Mouse (Mus musculus) kidney, embryonic 14.5 days (tissue): ENCODE results near the gene Myom1. TPM values are rescaled to one million over a fixed set of nuclear protein-coding genes. Genes with fewer than 3 reads are reported as not detected.

Experiments
- ATAC-seq: fragments of 200-750 bp; cut with Nextera tagmentation; 2 replicates; pipeline ENCODE4 v1.8.0; 2017; ENCODE audit warnings: moderate number of reproducible peaks, mild to moderate bottlenecking, moderate TSS enrichment, moderate library complexity; ENCODE audit not compliant: low FRiP score, low TSS enrichment
- H3K27ac ChIP-seq: fragments of 300-500 bp; sonication (generic); 2 replicates; pipeline ENCODE4 v1.5.1; 2014; ENCODE audit warnings: low read depth, mild to moderate bottlenecking, low read length, moderate library complexity, mixed read lengths
- H3K27me3 ChIP-seq: fragments of 300-500 bp; sonication (generic); 2 replicates; pipeline ENCODE4 v1.6.1; 2014; ENCODE audit warnings: mild to moderate bottlenecking, low read length; ENCODE audit not compliant: control insufficient read depth, insufficient read depth
- H3K36me3 ChIP-seq: fragments of 300-500 bp; sonication (generic); 2 replicates; pipeline ENCODE4 v1.6.1; 2014; ENCODE audit warnings: low read length, mixed read lengths; ENCODE audit not compliant: control insufficient read depth, insufficient read depth
- H3K4me1 ChIP-seq: fragments of 300-500 bp; sonication (generic); 2 replicates; pipeline ENCODE4 v1.6.1; 2014; ENCODE audit warnings: low read length, mixed read lengths; ENCODE audit not compliant: control insufficient read depth, insufficient read depth
- H3K4me2 ChIP-seq: fragments of 300-500 bp; sonication (generic); replicated peaks from 2 replicates; pipeline ENCODE4 v1.6.1; 2014; ENCODE audit warnings: low read depth, mild to moderate bottlenecking, low read length
- H3K4me3 ChIP-seq: fragments of 300-500 bp; sonication (generic); 2 replicates; pipeline ENCODE4 v1.5.1; 2014; ENCODE audit warnings: mild to moderate bottlenecking, low read length
- H3K9ac ChIP-seq: fragments of 300-500 bp; sonication (generic); 2 replicates; pipeline ENCODE4 v1.6.1; 2014; ENCODE audit warnings: low read depth, mild to moderate bottlenecking, low read length, moderate library complexity
- H3K9me3 ChIP-seq: fragments of 300-500 bp; sonication (generic); 2 replicates; pipeline ENCODE4 v1.6.1; 2016; ENCODE audit warnings: low read length; ENCODE audit not compliant: control insufficient read depth
- WGBS: fragments of 180-500 bp; shearing (Covaris S2); extraction: QIAGEN DNeasy Blood & Tissue Kit; methylation state at CpG from one replicate; pipeline ENCODE4 v1.1.7; 2014; 5-methylcytosine and 5-hydroxymethylcytosine counted together
- polyA plus RNA-seq: library from polyadenylated mRNA; unstranded; fragments of >200 nt; fragmentation: Nextera tagmentation; extraction: Ambion mirVana; gene quantifications from 2 replicates; pipeline ENCODE4 v1.2.1, GENCODE M21; 2014

Myom1 gene
- polyA plus RNA-seq, 1 experiment from 2014 or later = 3.6 TPM

- WGBS = 76% methylated on average over 4 of the region's 4 CpGs
- no peak overlapping the region for H3K9ac ChIP-seq
- H3K27me3 ChIP-seq = no peaks in the 10 kb centered on the region
- no peaks in the 10 kb centered on the region for H3K36me3 ChIP-seq
- no peak overlapping the region for H3K27ac ChIP-seq
- no peak for ATAC-seq
- no peak overlapping the region for H3K4me2 ChIP-seq
- no peak overlapping the region for H3K4me3 ChIP-seq
- peaks cover 14% of the 10 kb centered on the region; the same call in 1 of the 2 replicates for H3K4me1 ChIP-seq
- no peaks in the 10 kb centered on the region for H3K9me3 ChIP-seq
Observed at GRCm38 (mm10) chr17:71091024-71091423, 88.6 kb downstream of the Myom1 start.

GRCm38 (mm10) chr17:71092341-71092740 is 89.9 kb downstream of the Myom1 start:
- Histone ChIP-seq H3K27ac (no peak overlapping the region), H3K9me3 (no peaks in the 10 kb centered on the region), H3K27me3 (no peaks in the 10 kb centered on the region), H3K4me1 (peaks cover 14% of the 10 kb centered on the region; the same call in 1 of the 2 replicates), H3K36me3 (no peaks in the 10 kb centered on the region), H3K9ac (no peak overlapping the region), H3K4me2 (no peak overlapping the region), H3K4me3 (no peak overlapping the region)
- ATAC-seq = no peak
- WGBS = 85% methylated on average over 4 of the region's 4 CpGs

DNA sequence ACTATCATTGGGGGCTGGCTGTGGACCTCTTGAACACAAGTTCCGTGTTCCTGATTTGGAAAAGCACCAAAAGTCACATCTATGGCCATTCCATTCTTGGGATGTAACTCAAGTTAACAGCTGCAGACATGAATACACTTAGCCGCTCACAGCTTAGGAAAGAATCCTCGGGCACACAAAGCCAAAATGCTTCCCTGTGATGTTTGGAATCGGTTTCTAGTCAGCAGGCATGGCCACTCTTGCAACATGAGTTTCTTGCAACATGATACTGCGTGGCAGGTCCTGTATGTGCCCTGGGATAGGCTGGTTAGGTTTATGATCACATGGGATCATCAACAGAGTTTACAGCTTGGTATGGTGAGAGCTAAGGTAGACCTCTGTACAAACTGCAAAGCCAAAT is 91.4 kb downstream of the Myom1 start:
- 68% methylated on average over 5 of the region's 5 CpGs for WGBS
- Histone ChIP-seq H3K9me3 (no peaks in the 10 kb centered on the region), H3K9ac (no peak overlapping the region), H3K4me1 (peaks cover 14% of the 10 kb centered on the region; the same call in 1 of the 2 replicates), H3K4me2 (no peak overlapping the region), H3K4me3 (no peak overlapping the region), H3K27ac (no peak overlapping the region), H3K36me3 (no peaks in the 10 kb centered on the region), H3K27me3 (no peaks in the 10 kb centered on the region)
- no peak for ATAC-seq

- Histone ChIP-seq H3K4me2 (no peak overlapping the region), H3K4me1 (peaks cover 14% of the 10 kb centered on the region; the same call in 1 of the 2 replicates), H3K9me3 (no peaks in the 10 kb centered on the region), H3K4me3 (no peak overlapping the region), H3K36me3 (no peaks in the 10 kb centered on the region), H3K27ac (0 out of 2 replicates have a peak overlapping the region, but pooled peaks have one; percentile 11), H3K27me3 (no peaks in the 10 kb centered on the region), H3K9ac (no peak overlapping the region)
- ATAC-seq = no peak
- 48% methylated on average over 3 of the region's 3 CpGs for whole genome bisulfite sequencing
Observed at GRCm38 (mm10) chr17:71094438-71094837, 92.0 kb downstream of the Myom1 start.

- H3K27ac ChIP-seq = no peak overlapping the region
Observed at GRCm38 (mm10) chr17:71096557-71097208, 94.2 kb downstream of the Myom1 start.

DNA sequence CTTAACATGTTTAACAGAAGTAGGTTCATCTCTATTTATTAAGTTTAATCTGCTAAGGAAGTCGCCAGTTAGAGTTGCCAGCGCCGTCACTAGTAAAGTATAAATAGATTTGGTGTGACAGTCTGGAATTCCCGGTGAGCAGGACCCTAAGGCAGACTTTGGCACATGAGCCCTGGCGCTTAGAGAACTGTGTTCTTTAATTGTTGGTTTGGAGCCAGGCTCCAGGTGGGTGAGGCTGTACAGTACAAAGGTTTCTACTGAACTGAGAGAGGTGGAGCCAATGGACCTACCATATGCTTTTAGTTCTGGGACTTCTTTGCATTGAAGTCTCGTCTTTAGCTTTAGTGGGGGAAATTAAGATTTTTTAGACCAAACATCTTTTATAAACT is 94.8 kb downstream of the Myom1 start:
- no peak overlapping the region for H3K9ac ChIP-seq
- H3K36me3 ChIP-seq = no peaks in the 10 kb centered on the region
- 91% methylated on average over 6 of the region's 6 CpGs for WGBS
- H3K4me1 ChIP-seq = peaks cover 12% of the 10 kb centered on the region
- ATAC-seq = no peak
- no peak overlapping the region for H3K4me2 ChIP-seq
- H3K9me3 ChIP-seq = no peaks in the 10 kb centered on the region
- H3K27ac ChIP-seq = no peak overlapping the region
- no peak overlapping the region for H3K4me3 ChIP-seq
- no peaks in the 10 kb centered on the region for H3K27me3 ChIP-seq

More at GRCm38 (mm10) chr17:71096557-71097208, 94.2 kb downstream of the Myom1 start:
- H3K4me2 ChIP-seq = no peak overlapping the region
- H3K9ac ChIP-seq = no peak overlapping the region
- H3K36me3 ChIP-seq = no peaks in the 10 kb centered on the region
- no peak overlapping the region for H3K4me3 ChIP-seq
- no peaks in the 10 kb centered on the region for H3K27me3 ChIP-seq
- 89% methylated on average over 8 of the region's 8 CpGs for WGBS
- no peaks in the 10 kb centered on the region for H3K9me3 ChIP-seq
- peaks cover 8% of the 10 kb centered on the region; the same call in 1 of the 2 replicates for H3K4me1 ChIP-seq
- ATAC-seq = no peak

DNA sequence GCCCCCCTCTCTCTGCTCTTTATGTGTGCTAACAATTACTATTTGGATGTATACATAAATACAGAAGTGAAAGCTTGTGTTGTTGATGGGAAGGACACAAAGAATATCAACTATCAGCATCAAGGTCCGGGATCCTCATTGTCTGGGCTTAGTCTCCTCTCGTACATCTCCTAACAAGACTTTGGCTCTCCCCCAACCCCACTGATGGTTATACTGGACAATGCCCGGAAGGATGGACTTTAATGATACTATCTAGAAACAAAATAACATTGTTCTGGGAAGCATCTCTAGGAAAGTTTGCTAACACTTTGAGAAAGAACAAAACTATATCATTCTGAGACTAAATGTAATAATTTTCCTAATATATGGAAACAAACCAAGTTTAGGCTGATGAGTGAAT is 96.2 kb downstream of the Myom1 start:
- WGBS = 93% methylated on average over 3 of the region's 3 CpGs
- H3K36me3 ChIP-seq = no peaks in the 10 kb centered on the region
- H3K4me3 ChIP-seq = no peak overlapping the region

GRCm38 (mm10) chr17:71102571-71103551 is 100.4 kb downstream of the Myom1 start:
- no peak overlapping the region for H3K4me3 ChIP-seq
- no peak overlapping the region; the same call in 1 of the 2 replicates for H3K27ac ChIP-seq
- ATAC-seq = no peak
- 47% methylated on average over 17 of the region's 17 CpGs for WGBS
- peaks cover 12% of the 10 kb centered on the region for H3K4me1 ChIP-seq
- H3K9ac ChIP-seq = no peak overlapping the region
- H3K36me3 ChIP-seq = no peaks in the 10 kb centered on the region
- no peaks in the 10 kb centered on the region for H3K9me3 ChIP-seq
- H3K27me3 ChIP-seq = no peaks in the 10 kb centered on the region
- no peak overlapping the region for H3K4me2 ChIP-seq

More for the DNA sequence above, 96.2 kb downstream of the Myom1 start:
- Histone ChIP-seq H3K27ac (no peak overlapping the region), H3K4me2 (no peak overlapping the region), H3K9me3 (no peaks in the 10 kb centered on the region), H3K9ac (no peak overlapping the region), H3K27me3 (no peaks in the 10 kb centered on the region), H3K4me1 (peaks cover 17% of the 10 kb centered on the region)
- no peak for ATAC-seq

DNA sequence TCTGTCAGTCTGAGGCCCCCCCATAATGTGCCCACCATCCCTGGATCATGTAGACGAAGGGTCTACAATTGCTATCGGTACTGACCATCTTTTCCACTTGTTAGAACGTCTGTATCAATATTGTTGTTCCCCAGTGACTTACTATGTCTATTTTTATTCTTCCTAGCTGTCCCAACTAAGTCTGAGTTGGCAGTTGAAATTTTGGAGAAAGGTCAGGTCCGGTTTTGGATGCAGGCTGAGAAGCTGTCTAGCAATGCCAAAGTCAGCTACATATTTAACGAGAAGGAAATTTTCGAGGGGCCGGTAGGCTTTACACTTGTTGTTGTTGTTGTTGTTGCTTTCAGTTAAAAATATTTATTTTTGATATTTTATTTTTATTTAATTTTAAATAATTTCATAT is 102.9 kb downstream of the Myom1 start:
- WGBS = 90% methylated on average over 7 of the region's 7 CpGs
- no peaks in the 10 kb centered on the region for H3K27me3 ChIP-seq
- H3K4me2 ChIP-seq = no peak overlapping the region
- no peaks in the 10 kb centered on the region for H3K9me3 ChIP-seq
- H3K4me1 ChIP-seq = peaks cover 12% of the 10 kb centered on the region
- no peak for ATAC-seq
- no peaks in the 10 kb centered on the region for H3K36me3 ChIP-seq
- H3K9ac ChIP-seq = no peak overlapping the region
- no peak overlapping the region for H3K27ac ChIP-seq
- H3K4me3 ChIP-seq = no peak overlapping the region
